Mouse (Mus musculus): Measurements from ENCODE around the gene Basp1. TPM values are rescaled to one million over a fixed set of nuclear protein-coding genes. Genes with fewer than 3 reads are reported as not detected.

The Basp1 gene
- polyA plus RNA-seq, 1 experiment from 2014 or later = 218 TPM

DNA sequence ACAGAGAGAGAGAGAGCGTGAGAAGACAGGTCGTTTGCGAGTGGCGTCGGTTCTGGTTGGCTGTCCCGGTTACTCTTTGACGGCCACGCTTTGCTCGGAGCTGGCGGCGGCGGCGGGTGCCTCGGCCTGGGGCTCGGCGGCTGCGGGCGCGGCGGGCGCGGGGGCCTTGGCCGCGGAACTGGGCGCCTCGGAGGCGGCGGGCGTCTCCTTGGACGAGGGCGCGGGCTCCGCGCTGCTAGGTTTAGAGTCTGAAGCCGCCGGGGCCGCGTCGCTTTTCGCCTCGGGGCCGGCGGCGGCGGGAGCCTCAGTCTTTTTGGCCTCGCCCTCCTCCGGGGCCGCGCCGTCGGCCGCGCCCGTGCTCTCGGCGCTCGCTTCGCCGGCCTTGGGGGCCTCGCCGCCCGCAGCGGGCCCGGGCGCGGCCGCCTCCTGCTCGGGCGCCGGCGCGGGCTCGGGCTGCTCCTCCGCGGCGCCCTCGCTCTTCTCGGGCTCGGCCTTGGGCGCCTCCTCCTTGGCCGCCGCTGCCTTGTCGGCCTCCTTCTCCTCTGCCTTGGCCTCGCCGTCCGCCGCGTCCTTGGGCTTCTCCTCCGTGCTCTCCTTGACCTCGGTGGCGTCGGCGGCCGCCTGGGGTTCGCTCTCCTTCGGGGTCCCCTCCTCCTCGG, 49.3 kb downstream of the Basp1 start:
- WGBS (ENCODE audit: missing documents) = 41% methylated on average over 61 of the region's 97 CpGs
- Histone ChIP-seq H3K36me3 (ENCODE audit: inconsistent target) (0 out of 2 replicates have a peak, but pooled peaks cover 6% of the 10 kb centered on the region), H3K4me3 (ENCODE audit: inconsistent target) (no peak overlapping the region), H3K79me2 (ENCODE audit: inconsistent target) (peaks cover 39% of the 10 kb centered on the region), H3K27ac (no peak overlapping the region)

DNA sequence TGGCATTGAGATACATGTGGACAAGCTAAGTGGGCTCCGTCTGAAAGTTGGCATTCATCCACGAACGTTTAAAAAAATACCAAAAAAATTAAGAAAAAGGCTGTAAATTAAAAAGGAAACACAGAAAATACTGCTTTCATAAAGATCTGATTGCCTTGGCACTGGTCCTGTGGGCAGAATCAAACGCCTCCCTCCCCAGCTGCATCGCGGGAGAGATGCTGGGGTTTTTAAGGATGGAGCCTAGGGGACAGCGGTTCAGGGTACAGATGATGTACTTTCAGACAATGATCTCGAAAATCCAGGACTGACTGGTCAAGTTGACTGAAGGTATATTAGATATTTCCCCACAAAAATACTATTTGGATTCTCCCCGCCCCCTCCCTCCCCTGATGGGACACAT, 49.9 kb downstream of the Basp1 start:
- no peak overlapping the region for H3K27ac ChIP-seq
- H3K4me3 ChIP-seq (ENCODE audit: inconsistent target) = no peak overlapping the region
- 98% methylated on average over 9 of the region's 9 CpGs for WGBS (ENCODE audit: missing documents)
- H3K79me2 ChIP-seq (ENCODE audit: inconsistent target) = peaks cover 33% of the 10 kb centered on the region
- 0 out of 2 replicates have a peak, but pooled peaks cover 6% of the 10 kb centered on the region for H3K36me3 ChIP-seq (ENCODE audit: inconsistent target)

DNA sequence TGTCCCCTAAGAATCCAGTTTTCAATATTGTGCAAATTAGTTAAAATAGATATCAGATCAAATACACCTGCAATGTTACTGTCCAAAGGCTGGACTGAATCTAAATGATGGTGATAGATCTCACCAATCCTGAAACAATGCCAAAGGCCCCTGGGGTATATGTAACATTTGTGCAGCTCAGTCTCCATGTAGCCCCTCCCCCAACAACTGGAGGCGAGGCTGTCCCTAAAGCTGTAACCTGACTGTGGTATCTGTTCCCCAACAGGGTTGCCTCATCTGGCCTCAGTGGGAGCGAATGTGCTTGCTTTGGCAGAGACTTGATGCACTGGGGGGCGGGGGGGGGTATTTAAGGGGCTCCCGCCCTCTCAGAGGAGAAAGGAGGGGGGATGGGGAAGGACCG, 52.7 kb downstream of the Basp1 start:
- H3K27ac ChIP-seq = no peak overlapping the region
- peaks cover 8% of the 10 kb centered on the region for H3K79me2 ChIP-seq (ENCODE audit: inconsistent target)
- 84% methylated on average over 5 of the region's 5 CpGs for WGBS (ENCODE audit: missing documents)
- H3K4me3 ChIP-seq (ENCODE audit: inconsistent target) = no peak overlapping the region
- 0 out of 2 replicates have a peak, but pooled peaks cover 6% of the 10 kb centered on the region for H3K36me3 ChIP-seq (ENCODE audit: inconsistent target)

DNA sequence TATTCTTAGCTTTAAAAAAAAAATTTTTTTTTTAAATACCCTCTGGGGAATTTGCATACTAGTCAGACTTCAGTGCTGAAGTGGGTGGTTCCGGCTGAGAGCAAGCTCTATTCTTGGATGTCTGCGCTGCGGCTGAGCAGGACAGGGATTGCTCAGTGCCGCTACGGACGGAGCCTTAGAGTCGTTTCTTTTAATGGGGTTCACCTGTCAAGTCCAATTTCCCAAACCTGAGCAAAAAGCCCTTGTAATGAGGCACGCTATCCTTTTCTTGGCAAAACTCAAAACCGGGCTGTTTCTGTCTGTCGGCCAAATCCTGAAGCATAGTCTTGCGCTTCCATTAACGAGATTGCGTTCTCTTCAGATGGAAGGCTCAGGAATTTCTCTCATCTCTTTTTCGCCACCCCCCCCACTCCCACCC, 54.9 kb downstream of the Basp1 start:
- Histone ChIP-seq H3K27ac (no peak overlapping the region), H3K79me2 (ENCODE audit: inconsistent target) (no peaks in the 10 kb centered on the region), H3K4me3 (ENCODE audit: inconsistent target) (no peak overlapping the region), H3K36me3 (ENCODE audit: inconsistent target) (0 out of 2 replicates have a peak, but pooled peaks cover 3% of the 10 kb centered on the region)
- 75% methylated on average over 14 of the region's 14 CpGs for WGBS (ENCODE audit: missing documents)

DNA sequence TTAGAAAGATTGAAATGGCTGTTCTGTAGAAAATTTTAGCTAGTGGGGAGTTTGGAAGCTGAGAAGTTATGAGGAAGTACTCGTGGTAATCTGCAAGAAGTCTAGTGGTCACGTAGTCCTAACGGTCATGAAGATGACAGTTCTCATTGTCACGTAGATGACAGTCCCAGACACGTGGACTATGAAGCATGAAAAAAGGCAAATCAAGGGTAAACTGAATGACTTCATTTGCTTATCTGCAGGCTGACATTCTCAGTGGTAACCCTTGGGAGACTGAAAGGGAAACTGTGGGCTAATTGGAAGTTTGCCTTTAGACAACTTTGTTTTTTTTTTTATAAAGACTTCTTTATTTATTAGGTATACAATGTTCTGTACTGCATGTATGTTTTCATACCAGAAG, 58.2 kb downstream of the Basp1 start:
- peak overlapping the region; percentile 79 for H3K27ac ChIP-seq
- no peaks in the 10 kb centered on the region for H3K36me3 ChIP-seq (ENCODE audit: inconsistent target)
- WGBS (ENCODE audit: missing documents) = 5% methylated on average over 5 of the region's 5 CpGs
- H3K4me3 ChIP-seq (ENCODE audit: inconsistent target) = no peak overlapping the region
- no peaks in the 10 kb centered on the region for H3K79me2 ChIP-seq (ENCODE audit: inconsistent target)

DNA sequence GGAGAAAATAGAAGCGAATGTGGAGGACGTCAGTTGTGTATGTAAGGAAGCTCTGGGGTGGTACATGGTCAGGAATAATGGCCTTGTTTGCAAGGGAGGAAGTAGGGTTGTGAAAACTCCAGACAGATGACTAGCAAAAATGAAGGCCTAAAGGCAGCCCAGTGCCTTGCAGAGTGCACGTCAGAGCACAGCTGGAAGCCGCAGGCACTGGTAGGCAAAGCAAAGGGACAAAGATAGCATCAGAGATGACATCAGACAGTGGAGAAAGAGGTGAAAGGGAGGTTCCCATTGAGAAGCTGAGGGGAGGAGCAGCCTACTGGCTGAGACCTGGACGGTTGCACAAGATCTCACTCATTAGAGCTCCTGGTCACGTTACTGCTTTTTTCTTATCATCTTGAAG, 58.8 kb downstream of the Basp1 start:
- Histone ChIP-seq H3K4me3 (ENCODE audit: inconsistent target) (no peak overlapping the region), H3K79me2 (ENCODE audit: inconsistent target) (no peaks in the 10 kb centered on the region), H3K36me3 (ENCODE audit: inconsistent target) (no peaks in the 10 kb centered on the region), H3K27ac (peak overlapping the region; percentile 79)
- WGBS (ENCODE audit: missing documents) = 0% methylated on average over 6 of the region's 6 CpGs

DNA sequence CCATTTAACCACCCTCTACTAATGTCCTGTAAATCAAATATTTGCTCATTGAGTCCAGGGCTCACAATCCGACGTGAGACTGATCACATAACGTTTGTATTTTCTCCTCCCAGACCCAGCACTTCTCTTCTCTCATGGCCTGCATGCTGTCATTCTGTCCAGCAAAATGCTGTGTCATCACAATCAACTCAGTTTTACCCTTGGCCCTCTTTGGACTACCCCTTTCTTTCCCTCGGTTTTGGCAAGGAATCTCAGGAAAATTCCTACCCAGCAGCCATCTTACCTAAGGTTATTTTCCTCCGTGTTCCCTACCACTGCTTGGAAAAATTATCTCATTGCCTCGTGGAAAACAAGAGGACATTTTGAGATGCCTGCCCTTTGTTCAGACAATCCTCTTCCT, 60.1 kb downstream of the Basp1 start:
- Histone ChIP-seq H3K79me2 (ENCODE audit: inconsistent target) (no peaks in the 10 kb centered on the region), H3K36me3 (ENCODE audit: inconsistent target) (no peaks in the 10 kb centered on the region), H3K27ac (0 out of 2 replicates have a peak overlapping the region, but pooled peaks have one; percentile 79), H3K4me3 (ENCODE audit: inconsistent target) (no peak overlapping the region)
- 80% methylated on average over 6 of the region's 6 CpGs for WGBS (ENCODE audit: missing documents)

DNA sequence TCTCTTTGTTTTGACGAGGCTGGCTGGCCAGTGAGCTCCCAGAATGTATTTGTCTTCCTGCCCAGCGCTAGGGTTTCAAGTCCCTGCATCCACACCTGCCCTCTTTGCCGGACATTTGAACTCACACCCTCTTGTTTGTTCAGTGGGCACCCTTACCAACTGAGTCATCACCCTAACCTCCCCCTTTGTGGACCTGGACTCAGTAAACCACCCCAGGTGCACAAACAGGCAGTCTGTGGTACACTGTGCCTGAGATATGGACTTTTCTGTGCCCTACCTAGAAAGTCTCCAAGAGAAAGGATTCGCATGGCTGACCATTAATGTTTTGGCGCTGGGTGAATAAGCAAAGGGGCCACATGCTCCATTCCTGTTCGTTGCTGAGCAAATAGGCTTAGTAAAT, 70.3 kb downstream of the Basp1 start:
- WGBS (ENCODE audit: missing documents) = 97% methylated on average over 6 of the region's 6 CpGs
- H3K4me3 ChIP-seq (ENCODE audit: inconsistent target) = no peak overlapping the region
- no peaks in the 10 kb centered on the region for H3K36me3 ChIP-seq (ENCODE audit: inconsistent target)
- no peaks in the 10 kb centered on the region for H3K79me2 ChIP-seq (ENCODE audit: inconsistent target)
- no peak overlapping the region for H3K27ac ChIP-seq

DNA sequence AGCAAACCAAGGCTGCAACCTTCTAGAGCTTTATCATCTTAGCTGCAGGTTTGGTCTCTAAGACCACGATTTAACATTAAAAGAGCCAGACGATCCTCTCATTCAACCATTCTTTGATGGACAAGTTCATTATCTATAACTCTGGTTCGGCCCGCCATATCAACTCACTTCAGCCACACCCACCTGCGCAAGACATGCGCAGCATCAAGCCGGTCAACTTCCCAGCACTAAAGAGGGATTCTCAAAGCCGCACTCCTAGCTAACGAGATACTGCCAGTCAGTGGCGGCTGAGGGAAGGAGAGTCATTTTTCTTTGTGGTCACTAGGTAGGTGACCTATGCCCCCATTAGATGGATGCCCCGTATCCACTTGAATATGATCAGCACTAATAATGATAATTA, 78.3 kb downstream of the Basp1 start:
- Histone ChIP-seq H3K36me3 (ENCODE audit: inconsistent target) (no peaks in the 10 kb centered on the region), H3K27ac (no peak overlapping the region), H3K4me3 (ENCODE audit: inconsistent target) (no peak overlapping the region), H3K79me2 (ENCODE audit: inconsistent target) (no peaks in the 10 kb centered on the region)
- WGBS (ENCODE audit: missing documents) = 93% methylated on average over 11 of the region's 11 CpGs

DNA sequence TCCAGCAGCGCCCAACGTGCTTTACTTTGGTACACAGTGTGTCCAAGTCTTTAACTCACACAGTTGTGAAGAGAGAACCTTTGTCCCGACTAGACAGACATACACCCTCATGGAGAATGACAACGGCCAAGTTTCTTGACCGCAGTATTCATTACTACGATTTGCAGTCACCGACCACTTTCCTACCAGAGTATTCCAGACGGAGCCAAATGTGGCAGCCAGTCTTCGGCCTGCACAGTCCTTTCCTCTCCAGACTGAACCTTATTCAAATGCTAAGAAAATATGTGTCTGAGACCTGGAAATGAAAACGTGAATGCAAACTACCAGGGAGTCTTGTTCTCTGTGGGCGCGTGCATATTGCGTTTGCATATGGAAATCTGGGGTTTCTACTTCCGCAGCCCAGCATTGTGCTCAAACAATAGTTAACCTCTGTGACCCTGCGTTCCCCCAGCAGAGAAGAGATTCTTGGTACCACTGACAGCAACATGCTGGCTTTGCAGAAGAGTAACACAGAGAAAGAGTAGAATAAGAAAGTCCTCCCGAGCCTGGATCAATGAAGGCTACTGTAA, 81.6 kb downstream of the Basp1 start:
- H3K79me2 ChIP-seq (ENCODE audit: inconsistent target) = no peaks in the 10 kb centered on the region
- WGBS (ENCODE audit: missing documents) = 96% methylated on average over 16 of the region's 16 CpGs
- H3K4me3 ChIP-seq (ENCODE audit: inconsistent target) = no peak overlapping the region
- no peak overlapping the region for H3K27ac ChIP-seq
- H3K36me3 ChIP-seq (ENCODE audit: inconsistent target) = no peaks in the 10 kb centered on the region

DNA sequence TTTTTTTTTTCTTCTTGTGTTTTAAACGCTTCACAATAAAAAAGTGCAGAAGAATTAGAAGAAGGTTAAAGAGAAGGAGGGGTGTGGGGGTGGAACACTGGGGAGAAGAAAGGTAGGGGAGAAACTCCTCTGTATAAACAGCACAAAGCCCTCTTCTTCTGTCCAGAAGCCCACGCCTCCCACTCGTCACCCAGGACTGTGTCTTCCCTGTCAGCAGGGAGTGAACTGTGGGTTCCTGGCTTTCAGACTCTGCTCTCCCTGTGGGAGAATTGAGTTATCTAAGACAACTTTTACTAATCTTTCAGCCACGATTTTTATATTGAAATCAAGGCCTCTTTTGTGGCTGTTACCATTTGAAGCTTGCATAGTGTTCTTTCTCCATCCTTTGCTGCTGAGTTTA, 82.6 kb downstream of the Basp1 start:
- WGBS (ENCODE audit: missing documents) = 89% methylated on average over 4 of the region's 4 CpGs
- Histone ChIP-seq H3K27ac (no peak overlapping the region), H3K36me3 (ENCODE audit: inconsistent target) (no peaks in the 10 kb centered on the region), H3K4me3 (ENCODE audit: inconsistent target) (no peak overlapping the region), H3K79me2 (ENCODE audit: inconsistent target) (no peaks in the 10 kb centered on the region)

DNA sequence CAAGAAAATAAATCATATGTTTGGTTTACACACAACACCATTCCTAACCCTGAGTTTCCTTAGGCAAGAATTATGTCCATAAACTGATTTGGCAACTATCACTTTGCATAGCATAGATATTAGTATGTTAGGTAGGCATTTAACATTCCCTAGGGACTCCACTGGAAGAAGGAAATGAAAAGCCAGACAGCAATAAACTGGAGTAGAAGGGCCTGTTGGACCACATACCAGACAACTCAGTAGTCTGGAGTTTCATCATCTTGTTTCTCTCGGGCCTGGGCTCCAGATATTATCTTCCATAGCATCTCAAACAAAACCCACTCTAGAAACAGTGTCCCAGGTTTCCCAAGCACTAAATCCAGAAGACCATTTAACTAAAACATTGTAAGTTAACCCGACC, 91.0 kb downstream of the Basp1 start:
- Histone ChIP-seq H3K4me3 (ENCODE audit: inconsistent target) (no peak overlapping the region), H3K27ac (peak overlapping the region; percentile 78), H3K79me2 (ENCODE audit: inconsistent target) (no peaks in the 10 kb centered on the region), H3K36me3 (ENCODE audit: inconsistent target) (no peaks in the 10 kb centered on the region)
- 47% methylated on average over 2 of the region's 2 CpGs for WGBS (ENCODE audit: missing documents)

DNA sequence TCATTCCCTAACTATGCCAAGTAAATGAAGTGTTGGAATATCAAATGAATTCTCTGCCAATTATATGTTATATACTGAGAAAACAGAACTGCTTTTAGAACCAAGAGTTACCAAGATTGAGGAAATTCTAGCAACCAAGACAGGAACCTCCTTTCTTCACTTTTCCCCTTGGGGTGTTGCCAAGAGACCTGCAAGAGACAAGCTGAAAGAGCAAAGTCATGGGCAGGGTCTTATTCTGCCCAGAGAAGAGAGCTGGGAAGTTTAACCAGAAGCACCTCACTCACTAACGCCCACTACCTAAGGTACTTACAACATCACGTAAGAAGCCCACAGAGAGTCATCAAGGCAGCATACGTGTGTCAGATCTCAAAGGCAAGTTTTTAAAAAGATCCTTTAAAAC, 91.5 kb downstream of the Basp1 start:
- Histone ChIP-seq H3K27ac (peak overlapping the region; percentile 78), H3K4me3 (ENCODE audit: inconsistent target) (no peak overlapping the region), H3K79me2 (ENCODE audit: inconsistent target) (no peaks in the 10 kb centered on the region), H3K36me3 (ENCODE audit: inconsistent target) (no peaks in the 10 kb centered on the region)
- 42% methylated on average over 3 of the region's 3 CpGs for WGBS (ENCODE audit: missing documents)

DNA sequence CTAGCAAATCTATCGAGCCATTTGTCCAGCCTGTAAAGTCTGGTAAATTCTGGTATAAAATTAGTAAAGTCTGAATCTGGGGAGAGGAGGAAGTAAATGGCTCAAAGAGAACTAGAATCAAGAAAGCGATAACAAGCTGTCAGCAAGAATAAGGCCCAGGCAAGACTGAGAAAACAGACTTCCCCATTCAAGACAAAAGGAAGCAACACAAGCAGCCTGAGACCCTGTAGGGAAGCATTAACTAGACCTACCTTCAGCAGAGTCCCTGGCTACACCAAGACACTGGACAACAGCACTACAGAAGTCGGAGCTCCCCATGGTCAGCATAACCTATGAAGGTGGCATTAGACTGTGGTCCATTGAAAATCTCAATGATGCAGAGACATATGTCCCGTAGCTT, 91.9 kb downstream of the Basp1 start:
- 35% methylated on average over 4 of the region's 4 CpGs for WGBS (ENCODE audit: missing documents)
- no peaks in the 10 kb centered on the region for H3K79me2 ChIP-seq (ENCODE audit: inconsistent target)
- no peaks in the 10 kb centered on the region for H3K36me3 ChIP-seq (ENCODE audit: inconsistent target)
- H3K4me3 ChIP-seq (ENCODE audit: inconsistent target) = no peak overlapping the region
- H3K27ac ChIP-seq = peak overlapping the region; percentile 78

DNA sequence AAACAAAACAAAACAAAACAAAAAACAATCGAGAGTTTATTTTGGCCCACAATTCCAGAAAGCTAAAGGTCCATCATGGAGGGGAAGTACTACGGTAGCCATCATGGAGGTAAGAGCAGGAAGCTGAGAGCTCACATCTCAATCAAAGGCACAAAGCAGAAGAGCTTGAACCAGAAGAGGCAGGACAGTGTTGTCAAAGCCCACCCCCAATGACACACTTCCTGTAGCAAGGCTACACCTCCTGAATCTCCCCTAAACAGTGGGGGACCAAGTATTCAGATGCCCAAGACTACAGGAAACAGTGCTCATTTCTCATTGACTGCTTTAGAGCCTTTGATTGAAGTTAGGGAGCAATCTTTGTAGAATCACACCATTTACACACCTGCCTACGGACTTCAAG, 99.1 kb downstream of the Basp1 start:
- no peak overlapping the region for H3K27ac ChIP-seq
- H3K4me3 ChIP-seq (ENCODE audit: inconsistent target) = no peak overlapping the region
- WGBS (ENCODE audit: missing documents) = 88% methylated on average over 3 of the region's 3 CpGs
- no peaks in the 10 kb centered on the region for H3K36me3 ChIP-seq (ENCODE audit: inconsistent target)
- no peaks in the 10 kb centered on the region for H3K79me2 ChIP-seq (ENCODE audit: inconsistent target)

Measured in macrophage (primary cell).